Mouse (Mus musculus) ES-E14 (cell line): ENCODE measurements at regions not wholly inside any gene's neighbourhood (a gene's known extent, or its start where the extent isn't known, plus 50 kb on each side); places are given as distances from the start of the nearest gene placed in this dataset.

Source experiments
- DNase-seq: peaks from one replicate; pipeline ENCODE4 v3.0.0-alpha.2; 2013; ENCODE audit warnings: low read depth, low spot score
- H3K27ac ChIP-seq: 2 replicates; pipeline ENCODE4 v1.5.1; 2012; ENCODE audit warnings: low read depth, mild to moderate bottlenecking, low read length, moderate library complexity, mixed read lengths; ENCODE audit not compliant: poor library complexity, insufficient read depth, severe bottlenecking
- H3K36me3 ChIP-seq: 2 replicates; pipeline ENCODE4 v1.6.1; 2012; ENCODE audit warnings: mild to moderate bottlenecking, low read length, moderate library complexity, mixed read lengths; ENCODE audit not compliant: control insufficient read depth, poor library complexity, insufficient read depth, severe bottlenecking
- H3K4me1 ChIP-seq, 2 experiments: fragments of 150-350 bp in 1 of 2; sonication (generic) in 1 of 2; 2 replicates each; pipeline ENCODE4 v1.6.1; 2012; ENCODE audit warnings: low read length in 2 of 2, mild to moderate bottlenecking in 1 of 2, mixed read lengths in 1 of 2; ENCODE audit not compliant: control insufficient read depth in 2 of 2, insufficient read depth in 2 of 2, poor library complexity in 1 of 2
- H3K4me3 ChIP-seq, 2 experiments: fragments of 150-350 bp in 1 of 2; sonication (generic) in 1 of 2; 2 replicates each; pipeline ENCODE4 v1.5.1; 2012; ENCODE audit warnings: low read length in 2 of 2, low read depth in 1 of 2, mild to moderate bottlenecking in 1 of 2, mixed read lengths in 1 of 2; ENCODE audit not compliant: insufficient read depth in 1 of 2, poor library complexity in 1 of 2, severe bottlenecking in 1 of 2
- H3K9ac ChIP-seq: 2 replicates; pipeline ENCODE4 v1.6.1; 2012; ENCODE audit warnings: low read depth, mild to moderate bottlenecking, low read length, mixed read lengths; ENCODE audit not compliant: poor library complexity, insufficient read depth, severe bottlenecking
- H3K9me3 ChIP-seq: fragments of 150-350 bp; sonication (generic); 2 replicates; pipeline ENCODE4 v1.6.1; 2012; ENCODE audit warnings: low read depth, mild to moderate bottlenecking, low read length; ENCODE audit not compliant: control insufficient read depth, insufficient read depth
- CHD2 ChIP-seq: IDR thresholded peaks from 2 replicates; pipeline ENCODE4 v1.6.1; 2014; ENCODE audit warnings: mild to moderate bottlenecking, low read depth, low read length, inconsistent platforms
- HCFC1 ChIP-seq: IDR thresholded peaks from 2 replicates; pipeline ENCODE4 v1.6.1; 2012; ENCODE audit warnings: low read length, inconsistent platforms, borderline replicate concordance; ENCODE audit not compliant: insufficient read depth
- MAFK ChIP-seq: IDR thresholded peaks from 2 replicates; pipeline ENCODE4 v1.6.1; 2014; ENCODE audit warnings: mild to moderate bottlenecking, low read depth, low read length, inconsistent platforms; ENCODE audit not compliant: insufficient read depth
- ZC3H11A ChIP-seq: IDR thresholded peaks from 2 replicates; pipeline ENCODE4 v1.6.1; 2012; ENCODE audit warnings: low read depth, mild to moderate bottlenecking, inconsistent platforms, low read length, borderline replicate concordance
- ZNF384 ChIP-seq: IDR thresholded peaks from 2 replicates; pipeline ENCODE4 v1.6.1; 2012; ENCODE audit warnings: low read depth, low read length, inconsistent platforms
- in situ Hi-C, 2 experiments: fragments of 600-800 bp; cut with MboI; formaldehyde crosslinking; loops; one replicate each; pipeline ENCODE4 v1.15.1; 2025; ENCODE audit warnings: low sequenced_read_pairs in 2 of 2, inconsistent platforms in 1 of 2; ENCODE audit not compliant: unreplicated experiment in 2 of 2

DNA sequence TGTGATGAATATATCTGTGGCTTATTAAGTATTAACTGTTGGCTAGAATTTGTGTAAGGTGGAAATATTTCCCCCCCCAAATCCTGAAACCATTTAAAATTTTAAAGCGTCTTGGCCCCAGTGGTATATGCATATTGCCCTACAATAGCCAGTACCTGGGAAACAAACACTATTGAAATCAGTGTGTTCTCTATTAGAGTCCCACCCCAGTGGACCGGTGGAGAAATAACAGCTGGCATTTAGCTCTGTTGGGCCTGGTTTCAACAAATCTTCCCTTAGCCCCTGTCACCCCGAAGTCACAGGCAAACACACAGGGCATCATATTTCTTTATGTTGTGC lies 120.0 kb upstream of the Gm10295 start:
- H3K4me3 ChIP-seq, result no peak overlapping the region
- H3K36me3 ChIP-seq, result no peaks in the 10 kb centered on the region
- no peaks in the 10 kb centered on the region for H3K4me1 ChIP-seq
- TF ChIP-seq ZC3H11A (no peak), HCFC1 (no peak), CHD2 (no peak), ZNF384 (no peak), MAFK (no peak)
- H3K9ac ChIP-seq, result no peak overlapping the region
- no peak for DNase-seq
- no peaks in the 10 kb centered on the region for H3K9me3 ChIP-seq
- in situ Hi-C loops, result no loop called here
- no peak overlapping the region for H3K27ac ChIP-seq

DNA sequence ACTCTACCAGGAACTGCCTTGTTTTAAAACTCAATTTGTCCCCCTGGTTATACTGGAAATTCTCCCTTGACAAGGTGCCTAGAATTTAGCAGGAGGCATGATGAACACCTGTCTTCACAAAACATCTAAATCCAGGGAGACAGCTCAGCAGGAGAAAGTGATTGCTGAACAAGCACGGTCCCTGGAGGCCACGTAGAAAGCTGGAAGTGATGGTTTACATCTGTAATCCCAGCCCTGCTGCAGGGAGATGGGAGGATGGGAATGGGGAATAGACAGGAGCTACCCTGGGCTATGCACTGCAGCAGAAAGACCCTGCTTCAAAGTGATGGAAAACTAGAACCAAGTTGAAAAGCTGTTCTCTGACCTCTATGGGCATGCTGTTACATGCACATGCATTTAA lies 119.1 kb upstream of the Gm10295 start:
- Histone ChIP-seq H3K27ac (no peak overlapping the region), H3K4me1 (no peaks in the 10 kb centered on the region), H3K9me3 (no peaks in the 10 kb centered on the region), H3K4me3 (no peak overlapping the region), H3K9ac (no peak overlapping the region), H3K36me3 (no peaks in the 10 kb centered on the region)
- no peak for DNase-seq
- TF ChIP-seq CHD2 (no peak), ZNF384 (no peak), HCFC1 (no peak), MAFK (no peak), ZC3H11A (no peak)
- in situ Hi-C loops, result no loop called here

DNA sequence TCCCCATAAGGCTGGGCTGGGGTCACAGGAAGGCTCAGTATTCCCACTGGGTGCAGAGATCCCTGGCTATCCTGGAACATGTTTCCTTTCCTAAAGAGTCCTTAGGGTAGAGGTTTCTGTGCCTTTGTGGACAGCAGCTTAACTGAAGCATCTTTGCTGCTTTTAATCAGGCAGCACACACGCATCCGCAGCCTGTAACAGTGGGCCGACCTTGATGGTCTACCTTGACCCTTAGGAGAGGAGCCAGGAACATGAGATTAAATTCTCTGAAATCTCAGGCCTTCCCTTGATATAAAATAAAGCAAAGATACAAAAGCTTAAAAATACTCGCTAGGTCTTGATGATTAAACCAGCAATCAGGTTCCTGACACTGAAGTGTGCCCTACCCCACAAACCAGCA lies 118.7 kb upstream of the Gm10295 start:
- Histone ChIP-seq H3K27ac (no peak overlapping the region), H3K36me3 (no peaks in the 10 kb centered on the region), H3K9ac (no peak overlapping the region), H3K4me1 (no peaks in the 10 kb centered on the region), H3K9me3 (no peaks in the 10 kb centered on the region), H3K4me3 (no peak overlapping the region)
- no peak for DNase-seq
- in situ Hi-C loops, result no loop called here
- no peak for TF ChIP-seq CHD2
- no peak for TF ChIP-seq MAFK
- no peak for TF ChIP-seq ZC3H11A
- no peak for TF ChIP-seq ZNF384
- no peak for TF ChIP-seq HCFC1

GRCm38 (mm10) chr7:71467436-71468127 lies 116.3 kb upstream of the Gm10295 start:
- Histone ChIP-seq H3K9ac (no peak overlapping the region), H3K36me3 (no peaks in the 10 kb centered on the region), H3K27ac (no peak overlapping the region), H3K4me1 (no peaks in the 10 kb centered on the region), H3K9me3 (no peaks in the 10 kb centered on the region), H3K4me3 (no peak overlapping the region)
- no peak for TF ChIP-seq ZC3H11A
- no peak for TF ChIP-seq MAFK
- TF ChIP-seq CHD2, result no peak
- no peak for TF ChIP-seq ZNF384
- no peak for TF ChIP-seq HCFC1
- in situ Hi-C loops, result no loop called here
- no peak for DNase-seq

GRCm38 (mm10) chr7:71464127-71464526 lies 112.8 kb upstream of the Gm10295 start:
- DNase-seq, result no peak

More at GRCm38 (mm10) chr7:71464127-71464526, 112.8 kb upstream of the Gm10295 start:
- Histone ChIP-seq H3K9ac (no peak overlapping the region), H3K9me3 (no peaks in the 10 kb centered on the region), H3K4me3 (no peak overlapping the region), H3K36me3 (no peaks in the 10 kb centered on the region), H3K4me1 (no peaks in the 10 kb centered on the region), H3K27ac (no peak overlapping the region)
- in situ Hi-C loops, result no loop called here
- TF ChIP-seq ZC3H11A (no peak), HCFC1 (no peak), MAFK (no peak), ZNF384 (no peak), CHD2 (no peak)
